Mouse (Mus musculus) forebrain, embryonic 10.5 days (tissue): Measurements from ENCODE around the gene Figla. TPM values are rescaled to one million over a fixed set of nuclear protein-coding genes. Genes with fewer than 3 reads are reported as not detected.

Source experiments
- DNase-seq: peaks from one replicate; pipeline ENCODE4 v3.0.0-alpha.2; 2017; ENCODE audit warnings: low spot score; ENCODE audit errors: extremely low spot score
- H3K27ac ChIP-seq: fragments of 300-500 bp; sonication (generic); 2 replicates; pipeline ENCODE4 v1.5.1; 2016; ENCODE audit warnings: mild to moderate bottlenecking
- H3K27me3 ChIP-seq: fragments of 300-500 bp; sonication (generic); 2 replicates; pipeline ENCODE4 v1.6.1; 2016; ENCODE audit warnings: mild to moderate bottlenecking; ENCODE audit not compliant: poor library complexity, severe bottlenecking
- H3K36me3 ChIP-seq: fragments of 300-500 bp; sonication (generic); replicated peaks from 2 replicates; pipeline ENCODE4 v1.6.1; 2016; ENCODE audit warnings: mild to moderate bottlenecking, moderate library complexity
- H3K4me1 ChIP-seq: fragments of 300-500 bp; sonication (generic); 2 replicates; pipeline ENCODE4 v1.6.1; 2016
- H3K4me3 ChIP-seq: fragments of 300-500 bp; sonication (generic); 2 replicates; pipeline ENCODE4 v1.5.1; 2016; ENCODE audit warnings: mild to moderate bottlenecking, moderate library complexity
- H3K9me3 ChIP-seq: fragments of 300-500 bp; sonication (generic); 2 replicates; pipeline ENCODE4 v1.6.1; 2016; ENCODE audit warnings: mild to moderate bottlenecking, moderate library complexity
- WGBS: fragments of 180-500 bp; shearing (Covaris S2); methylation state at CpG from one replicate; pipeline ENCODE4 v1.1.7; 2016; 5-methylcytosine and 5-hydroxymethylcytosine counted together
- polyA plus RNA-seq: library from polyadenylated mRNA; unstranded; fragments of >200 nt; fragmentation: Nextera tagmentation; extraction: Ambion mirVana; gene quantifications from 2 replicates; pipeline ENCODE4 v1.2.1, GENCODE M21; 2016

Gene Figla
- polyA plus RNA-seq, 1 experiment from 2014 or later = not detected

DNA sequence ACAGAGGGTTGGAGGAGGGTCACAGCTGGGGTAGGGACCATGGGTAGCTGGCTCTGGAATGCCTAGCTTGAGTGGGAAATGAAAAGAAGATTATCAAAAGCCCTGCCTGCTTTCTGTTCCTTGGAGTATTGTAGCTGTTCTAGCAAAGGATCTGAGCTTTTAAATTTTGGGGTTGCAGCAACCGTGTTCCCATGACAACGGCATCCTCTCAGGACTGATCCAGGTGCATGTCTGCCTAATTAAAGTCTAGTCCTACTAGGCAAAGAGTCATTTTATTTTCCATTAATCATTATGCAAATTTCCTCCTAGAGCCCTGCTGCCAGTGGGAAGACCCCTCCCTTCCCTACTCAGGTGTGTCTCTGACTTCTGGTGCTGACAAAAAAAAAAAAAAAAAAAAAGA is 46.7 kb downstream of the Figla start:
- H3K4me1 ChIP-seq = peaks cover 69% of the 10 kb centered on the region
- no peak overlapping the region for H3K4me3 ChIP-seq
- peak overlapping the region; percentile 52; the same call in 1 of the 2 replicates for H3K27ac ChIP-seq
- H3K9me3 ChIP-seq = no peaks in the 10 kb centered on the region
- H3K27me3 ChIP-seq = no peaks in the 10 kb centered on the region
- no peaks in the 10 kb centered on the region for H3K36me3 ChIP-seq
- WGBS = 97% methylated on average over 2 of the region's 2 CpGs
- no peak for DNase-seq

DNA sequence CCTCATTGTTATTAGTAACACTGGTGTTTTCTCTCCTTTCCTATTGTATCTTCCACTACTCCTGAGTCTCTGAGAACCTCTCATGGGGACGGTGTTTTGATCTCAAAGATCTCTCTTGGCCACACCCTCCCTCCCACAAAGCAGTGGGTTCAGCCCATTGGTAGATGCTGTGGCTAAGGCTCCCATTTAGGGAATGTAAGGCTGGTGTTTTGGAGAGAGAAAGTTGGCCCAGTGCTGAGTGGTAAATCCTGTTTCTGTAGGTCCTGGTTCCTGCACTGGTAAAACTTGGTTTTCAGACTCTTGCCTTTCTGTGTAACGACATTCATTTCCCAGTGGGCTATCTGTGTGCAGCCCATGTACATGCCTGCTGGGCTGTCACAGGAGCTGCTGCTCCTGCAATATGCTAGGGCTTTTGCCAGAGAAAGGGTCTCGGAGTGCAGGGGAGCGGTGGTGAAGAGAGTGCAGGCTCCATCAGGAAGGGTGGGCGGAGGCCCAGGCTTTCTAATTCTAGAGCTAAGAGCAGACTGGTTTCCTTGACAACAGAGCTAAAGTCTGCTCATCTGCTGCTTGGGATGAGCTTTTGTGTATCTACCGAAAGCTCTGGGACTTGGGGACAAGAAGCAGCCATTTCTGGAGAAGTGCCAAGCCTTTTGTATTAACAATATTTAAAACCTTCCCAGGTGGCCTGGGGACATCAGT is 48.5 kb downstream of the Figla start:
- DNase-seq = no peak
- Histone ChIP-seq H3K36me3 (no peaks in the 10 kb centered on the region), H3K27ac (peak overlapping the region; percentile 62), H3K4me3 (no peak overlapping the region), H3K4me1 (peaks cover 51% of the 10 kb centered on the region), H3K9me3 (no peaks in the 10 kb centered on the region), H3K27me3 (no peaks in the 10 kb centered on the region)
- 41% methylated on average over 6 of the region's 6 CpGs for WGBS

DNA sequence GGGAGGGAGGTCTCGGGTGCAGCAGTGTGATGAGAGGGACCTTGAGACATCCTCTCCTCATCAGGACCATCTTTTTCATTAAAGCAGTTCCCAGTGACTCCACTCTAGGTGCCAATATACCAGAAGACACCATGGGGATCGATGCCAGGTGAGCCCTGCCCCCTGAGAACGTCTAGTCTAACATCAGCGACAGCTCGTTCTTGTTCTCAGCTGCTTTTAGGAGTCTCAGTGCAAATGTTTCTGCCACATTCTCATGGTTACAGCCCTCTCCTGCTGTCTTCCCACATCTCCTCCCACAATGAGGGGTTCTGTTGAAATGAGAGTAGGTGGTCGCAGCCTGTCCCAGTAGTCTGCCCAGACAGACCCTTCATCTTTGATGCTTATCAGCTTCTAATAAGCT is 50.8 kb downstream of the Figla start:
- 89% methylated on average over 6 of the region's 6 CpGs for WGBS
- Histone ChIP-seq H3K27me3 (no peaks in the 10 kb centered on the region), H3K4me1 (peaks cover 37% of the 10 kb centered on the region), H3K4me3 (no peak overlapping the region), H3K36me3 (no peaks in the 10 kb centered on the region), H3K27ac (no peak overlapping the region), H3K9me3 (no peaks in the 10 kb centered on the region)
- no peak for DNase-seq

DNA sequence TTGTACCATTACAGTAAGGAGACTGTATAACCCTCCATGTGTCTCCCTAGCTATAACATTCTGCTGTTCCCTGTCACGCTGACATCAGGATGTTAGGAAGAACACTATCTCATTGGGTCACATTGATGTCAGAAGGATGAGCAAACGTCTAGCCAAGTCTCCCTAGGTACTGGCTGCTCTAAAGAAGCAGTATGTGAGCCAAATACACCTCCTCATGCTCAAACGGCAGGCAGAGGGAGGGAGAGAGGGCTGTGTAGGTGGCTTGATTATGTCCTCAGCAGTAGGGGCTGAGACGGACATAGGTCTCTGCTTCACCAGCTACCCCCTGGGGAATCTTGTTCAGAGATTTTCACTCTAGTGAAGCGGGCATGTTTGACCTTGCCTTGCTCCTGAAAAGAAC is 51.2 kb downstream of the Figla start:
- peaks cover 35% of the 10 kb centered on the region for H3K4me1 ChIP-seq
- 56% methylated on average over 5 of the region's 5 CpGs for WGBS
- H3K9me3 ChIP-seq = no peaks in the 10 kb centered on the region

DNA sequence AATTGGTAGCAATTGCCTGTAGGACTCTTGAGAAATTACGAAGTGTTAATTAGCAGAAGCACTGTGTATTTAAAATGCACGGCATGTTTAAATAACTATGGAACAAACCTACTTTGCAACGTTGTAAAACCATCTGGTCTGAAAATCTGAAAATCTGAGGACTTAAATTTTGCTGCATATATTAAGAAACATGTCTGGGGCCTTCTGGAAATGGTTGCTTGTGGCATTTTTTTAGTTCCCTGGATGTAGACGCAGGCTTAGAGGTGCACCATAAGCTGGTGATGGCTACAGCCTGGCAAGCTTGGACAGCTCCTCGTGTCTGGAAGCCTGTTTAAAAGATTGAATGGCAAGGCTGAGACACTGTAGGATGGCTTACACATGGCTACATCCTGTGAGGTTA is 53.0 kb downstream of the Figla start:
- Histone ChIP-seq H3K36me3 (no peaks in the 10 kb centered on the region), H3K9me3 (no peaks in the 10 kb centered on the region), H3K27ac (no peak overlapping the region), H3K27me3 (no peaks in the 10 kb centered on the region), H3K4me3 (no peak overlapping the region), H3K4me1 (peaks cover 26% of the 10 kb centered on the region)
- WGBS = 87% methylated on average over 5 of the region's 5 CpGs
- DNase-seq = no peak

More for the DNA sequence above, 51.2 kb downstream of the Figla start:
- H3K27me3 ChIP-seq = no peaks in the 10 kb centered on the region
- H3K27ac ChIP-seq = no peak overlapping the region
- no peak overlapping the region for H3K4me3 ChIP-seq
- no peak for DNase-seq
- H3K36me3 ChIP-seq = no peaks in the 10 kb centered on the region

DNA sequence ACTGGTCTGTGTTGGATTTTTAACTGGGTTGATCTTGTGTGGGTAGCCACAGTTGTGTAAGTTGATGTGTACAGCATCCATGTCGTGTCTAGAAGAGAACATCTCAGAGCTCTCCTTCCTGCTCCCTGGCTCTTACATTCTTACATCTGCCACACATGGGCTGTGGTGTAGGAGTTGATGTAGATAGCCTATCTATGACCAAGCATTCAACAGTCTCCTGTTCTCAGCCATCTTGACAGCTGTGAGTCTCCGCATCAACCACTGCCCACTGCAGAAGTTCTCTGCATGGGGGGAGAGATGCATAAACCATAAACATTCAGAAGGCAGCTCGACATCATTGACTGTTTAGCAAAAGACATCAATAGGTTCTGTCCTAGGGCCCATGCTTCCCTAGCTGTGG is 53.9 kb downstream of the Figla start:
- DNase-seq = no peak
- Histone ChIP-seq H3K9me3 (no peaks in the 10 kb centered on the region), H3K27ac (no peak overlapping the region), H3K4me3 (no peak overlapping the region), H3K4me1 (peaks cover 23% of the 10 kb centered on the region), H3K27me3 (no peaks in the 10 kb centered on the region), H3K36me3 (no peaks in the 10 kb centered on the region)
- WGBS = 90% methylated on average over 3 of the region's 3 CpGs

DNA sequence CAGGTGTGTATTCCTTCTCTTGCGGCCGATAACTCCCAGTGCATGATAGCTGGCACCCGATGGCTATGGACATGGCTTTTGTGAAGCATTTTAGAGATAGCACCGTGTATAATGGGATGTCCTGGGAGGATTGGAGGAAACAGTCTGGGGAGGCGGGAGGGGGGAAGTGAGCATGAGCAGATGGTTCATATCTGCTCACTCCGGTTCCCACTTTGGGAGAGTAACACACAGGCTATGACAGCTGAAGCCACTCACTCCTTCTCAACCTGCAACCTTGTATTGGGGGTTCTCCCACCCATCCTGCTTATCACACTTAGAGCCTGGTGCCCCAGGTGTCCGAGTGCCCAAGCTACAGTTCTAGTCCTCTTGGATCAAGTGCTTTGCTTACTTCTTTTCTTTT is 54.3 kb downstream of the Figla start:
- Histone ChIP-seq H3K4me3 (no peak overlapping the region), H3K27ac (no peak overlapping the region), H3K36me3 (no peaks in the 10 kb centered on the region), H3K27me3 (no peaks in the 10 kb centered on the region), H3K4me1 (peaks cover 18% of the 10 kb centered on the region), H3K9me3 (no peaks in the 10 kb centered on the region)
- WGBS = 94% methylated on average over 7 of the region's 7 CpGs
- no peak for DNase-seq

Other genes with a start within 250 kb of the Figla start
- gene Nat8f6, start 195.2 kb upstream of the Figla start, polyA plus RNA-seq = not detected in 2 replicates
- gene Nat8f5, start 195.2 kb upstream of the Figla start, polyA plus RNA-seq = not detected in 2 replicates
- gene Nat8, start 184.1 kb upstream of the Figla start, polyA plus RNA-seq = not detected in 2 replicates
- gene Nat8f2, start 147.0 kb upstream of the Figla start, polyA plus RNA-seq = not detected in 2 replicates
- gene Nat8f4, start 111.3 kb upstream of the Figla start, polyA plus RNA-seq = 6.2 and 6.7 TPM in 2 replicates
- 33.8 and 37.1 TPM in 2 replicates for gene Tprkb, start 104.3 kb upstream of the Figla start, polyA plus RNA-seq
- gene Nat8f1, start 100.5 kb upstream of the Figla start, polyA plus RNA-seq = 5.2 and 6.4 TPM in 2 replicates
- gene Dusp11, start 54.5 kb upstream of the Figla start, polyA plus RNA-seq = 34.6 and 34.9 TPM in 2 replicates
- 30.7 and 36.5 TPM in 2 replicates for gene Add2, start 12.5 kb downstream of the Figla start, polyA plus RNA-seq
- 1.2 and 1.3 TPM in 2 replicates for gene Tgfa, start 179.1 kb downstream of the Figla start, polyA plus RNA-seq